8 mouse cellular contexts compared by ENCODE assay signal in the genomic region with DNA sequence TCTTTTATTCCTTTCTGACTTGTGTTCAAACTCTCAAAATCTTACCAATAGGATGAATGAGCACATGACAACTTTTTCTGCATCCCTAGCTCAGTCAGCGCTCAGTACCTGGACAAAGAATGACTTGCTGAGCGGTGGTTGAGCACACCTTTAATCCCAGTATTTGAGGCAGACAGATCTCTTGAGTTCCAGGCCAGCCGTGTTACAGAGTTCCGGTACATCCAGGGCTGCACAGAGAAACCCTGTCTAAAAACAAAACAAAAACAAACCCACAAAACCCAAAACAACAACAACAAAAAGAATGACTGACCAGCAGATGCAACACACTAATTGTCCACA. TPM values are rescaled to one million over a fixed set of nuclear protein-coding genes. Genes with fewer than 3 reads are reported as not detected.
DNase-seq lines count a peak whose midpoint lies in the region; ATAC-seq and TF ChIP-seq lines count a peak whose summit lies in the region.

No protein-coding gene starts in this region.

- H3K36me3 ChIP-seq in lung, postnatal 0 days (ENCODE audit: insufficient read depth, low read length), result no peaks in the 10 kb centered on the region
- no peaks in the 10 kb centered on the region for H3K36me3 ChIP-seq in erythroblast, embryonic 14.5 days (ENCODE audit: control insufficient read depth)
- no peaks in the 10 kb centered on the region for H3K36me3 ChIP-seq in limb, embryonic 11.5 days (ENCODE audit: control insufficient read depth, insufficient read depth, low read length)
- no peaks in the 10 kb centered on the region for H3K36me3 ChIP-seq in splenic B cell, adult 2 months (ENCODE audit: control insufficient read depth, insufficient read depth, low read length, poor library complexity, severe bottlenecking)

- 24% methylated on average over 4 of the region's 4 CpGs for WGBS in lung, postnatal 0 days
- WGBS in limb, embryonic 11.5 days, result 36% methylated on average over 4 of the region's 4 CpGs

- peak overlapping the region; percentile 68 for H3K4me3 ChIP-seq in lung, postnatal 0 days (ENCODE audit: low read depth, low read length)
- peak overlapping the region; percentile 81 for H3K4me3 ChIP-seq in erythroblast, embryonic 14.5 days (replicated peaks)
- peak overlapping the region; percentile 76 for H3K4me3 ChIP-seq in limb, embryonic 11.5 days (ENCODE audit: low read depth, low read length)

- no peaks in the 10 kb centered on the region for H3K9me3 ChIP-seq in lung, postnatal 0 days (ENCODE audit: low read length)
- H3K9me3 ChIP-seq in erythroblast, embryonic 14.5 days (ENCODE audit: control insufficient read depth, low read length), result 0 out of 2 replicates have a peak, but pooled peaks cover 2% of the 10 kb centered on the region
- no peaks in the 10 kb centered on the region for H3K9me3 ChIP-seq in limb, embryonic 11.5 days (ENCODE audit: control insufficient read depth, low read length)

- no peak overlapping the region; the same call in 1 of the 2 replicates for H3K9ac ChIP-seq in lung, postnatal 0 days (replicated peaks; ENCODE audit: low read depth)
- H3K9ac ChIP-seq in limb, embryonic 11.5 days (ENCODE audit: low read length), result no peak overlapping the region

- no peak for DNase-seq in lung, postnatal 0 days (ENCODE audit: low spot score)
- no peak for DNase-seq in lung, postnatal 4 days
- DNase-seq in limb, embryonic 11.5 days (ENCODE audit: low spot score), result no peak
- DNase-seq in splenic B cell, adult 2 months (ENCODE audit: low read depth, low spot score), result peak; percentile 32
- no peak for DNase-seq in layer of hippocampus, postnatal 36 days
- no peak for DNase-seq in urinary bladder, postnatal 36 days (ENCODE audit: low spot score in 2 of 2)
- no peak for DNase-seq in lung, postnatal 10 days

- no peak for TF ChIP-seq EP300 in lung, postnatal 0 days (IDR thresholded peaks at IDR 0.05)

- TF ChIP-seq CTCF in lung, postnatal 0 days (IDR thresholded peaks at IDR 0.05), result no peak

- H3K27me3 ChIP-seq in lung, postnatal 0 days (replicated peaks; ENCODE audit: insufficient read depth, low read length), result no peaks in the 10 kb centered on the region
- H3K27me3 ChIP-seq in erythroblast, embryonic 14.5 days (ENCODE audit: control insufficient read depth), result no peaks in the 10 kb centered on the region
- H3K27me3 ChIP-seq in limb, embryonic 11.5 days (ENCODE audit: control insufficient read depth, insufficient read depth, low read length), result no peaks in the 10 kb centered on the region
- H3K27me3 ChIP-seq in splenic B cell, adult 2 months (ENCODE audit: control insufficient read depth, insufficient read depth, low read length, poor library complexity, severe bottlenecking), result no peaks in the 10 kb centered on the region

- H3K4me2 ChIP-seq in lung, postnatal 0 days (replicated peaks; ENCODE audit: low read depth, low read length), result peak overlapping the region; percentile 72
- H3K4me2 ChIP-seq in limb, embryonic 11.5 days (ENCODE audit: low read depth, severe bottlenecking), result peak overlapping the region; percentile 61

- peaks cover 3% of the 10 kb centered on the region; the same call in 1 of the 2 replicates for H3K4me1 ChIP-seq in lung, postnatal 0 days (ENCODE audit: insufficient read depth, low read depth, low read length)
- H3K4me1 ChIP-seq in erythroblast, embryonic 14.5 days (ENCODE audit: control insufficient read depth), result peaks cover 56% of the 10 kb centered on the region
- peaks cover 10% of the 10 kb centered on the region for H3K4me1 ChIP-seq in limb, embryonic 11.5 days (ENCODE audit: control insufficient read depth, insufficient read depth, low read length)

- ATAC-seq in lung, postnatal 0 days, result no peak
- ATAC-seq in limb, embryonic 11.5 days (ENCODE audit: insufficient number of reproducible peaks, low FRiP score, low TSS enrichment, low read depth), result peak; percentile 23; the same call in 1 of the 2 replicates

- H3K27ac ChIP-seq in lung, postnatal 0 days (ENCODE audit: low read length), result no peak overlapping the region
- no peak overlapping the region for H3K27ac ChIP-seq in limb, embryonic 11.5 days (replicated peaks; ENCODE audit: low read depth, low read length)

RNA-seq across cellular contexts. Expression of a gene that starts 0.2 kb away (rescaled TPM):
- polyA plus RNA-seq in lung, postnatal 0 days (2015; fragmentation: Nextera tagmentation; extraction: Ambion mirVana), result 155 and 165 TPM in 2 replicates
- 0.76 and 0.82 TPM in 2 replicates for polyA plus RNA-seq in erythroblast, embryonic 14.5 days (2012)
- polyA plus RNA-seq in limb, embryonic 11.5 days (2014; fragmentation: Nextera tagmentation; extraction: Ambion mirVana), result 79.9 and 84.5 TPM in 2 replicates
- 10 to 100 TPM; 49.6 to 56.3 TPM for total RNA-seq in layer of hippocampus, postnatal 36 days (2021)

RNA-seq across cellular contexts. Expression of a gene that starts 8.1 kb away (rescaled TPM):
- 35.9 and 36.4 TPM in 2 replicates for polyA plus RNA-seq in lung, postnatal 0 days (2015; fragmentation: Nextera tagmentation; extraction: Ambion mirVana)
- not detected in 2 replicates for polyA plus RNA-seq in erythroblast, embryonic 14.5 days (2012)
- 8.0 and 8.2 TPM in 2 replicates for polyA plus RNA-seq in limb, embryonic 11.5 days (2014; fragmentation: Nextera tagmentation; extraction: Ambion mirVana)
- under 1 TPM; 0.35 to 0.57 TPM for total RNA-seq in layer of hippocampus, postnatal 36 days (2021)

RNA-seq across cellular contexts. Expression of a gene that starts 29.0 kb away (rescaled TPM):
- polyA plus RNA-seq in lung, postnatal 0 days (2015; fragmentation: Nextera tagmentation; extraction: Ambion mirVana), result 33.9 and 34.9 TPM in 2 replicates
- polyA plus RNA-seq in erythroblast, embryonic 14.5 days (2012), result 36.6 and 42.6 TPM in 2 replicates
- polyA plus RNA-seq in limb, embryonic 11.5 days (2014; fragmentation: Nextera tagmentation; extraction: Ambion mirVana), result 40.6 and 42.7 TPM in 2 replicates
- 10 to 100 TPM; 53.0 to 62.9 TPM for total RNA-seq in layer of hippocampus, postnatal 36 days (2021)

RNA-seq across cellular contexts. Expression of a gene that starts 32.5 kb away (rescaled TPM):
- 8.9 and 11.9 TPM in 2 replicates for polyA plus RNA-seq in lung, postnatal 0 days (2015; fragmentation: Nextera tagmentation; extraction: Ambion mirVana)
- 3.5 and 4.6 TPM in 2 replicates for polyA plus RNA-seq in erythroblast, embryonic 14.5 days (2012)
- 14.1 and 16.2 TPM in 2 replicates for polyA plus RNA-seq in limb, embryonic 11.5 days (2014; fragmentation: Nextera tagmentation; extraction: Ambion mirVana)
- 10 to 100 TPM; 48.1 to 50.2 TPM for total RNA-seq in layer of hippocampus, postnatal 36 days (2021)

RNA-seq across cellular contexts. Expression of a gene that starts 47.4 kb away (rescaled TPM):
- polyA plus RNA-seq in lung, postnatal 0 days (2015; fragmentation: Nextera tagmentation; extraction: Ambion mirVana), result 53.4 and 58.5 TPM in 2 replicates
- 4.7 and 5.2 TPM in 2 replicates for polyA plus RNA-seq in erythroblast, embryonic 14.5 days (2012)
- polyA plus RNA-seq in limb, embryonic 11.5 days (2014; fragmentation: Nextera tagmentation; extraction: Ambion mirVana), result 268 and 285 TPM in 2 replicates
- 100 to 1,000 TPM in 1 of 2 experiments, 10 to 100 TPM in 1; 80.8 to 107 TPM for total RNA-seq in layer of hippocampus, postnatal 36 days (2021)

Comparison
In these comparisons a context has a peak if more than half of its experiments do, and no peak if none do; other contexts are left out.
1. RNA of a gene that starts 0.2 kb away (polyA plus RNA-seq): 155 to 165 TPM in lung, postnatal 0 days and 79.9 to 84.5 TPM in limb, embryonic 11.5 days; 0.76 to 0.82 TPM in erythroblast, embryonic 14.5 days; every median in the first group is over 10 times any median in the second.
2. Peak in every context shown above with its lines, with median percentiles within 50 percentile points of each other: H3K4me3 ChIP-seq.